Mouse (Mus musculus) CH12.LX (cell line): Measurements from ENCODE around the gene Gm21962. TPM values are rescaled to one million over a fixed set of nuclear protein-coding genes. Genes with fewer than 3 reads are reported as not detected.

Experiments
- DNase-seq: peaks from one replicate; pipeline ENCODE4 v3.0.0-alpha.2; 2013; ENCODE audit errors: extremely low read depth
- H3K27ac ChIP-seq: 2 replicates; pipeline ENCODE4 v1.5.1; 2012; ENCODE audit warnings: low read depth, mild to moderate bottlenecking, control low read depth, moderate library complexity; ENCODE audit not compliant: insufficient read depth
- H3K27me3 ChIP-seq: replicated peaks from 2 replicates; pipeline ENCODE3; 2012; ENCODE audit warnings: inconsistent platforms
- H3K36me3 ChIP-seq, 2 experiments: replicated peaks in 1 of 2; 2 replicates each; pipeline versions ENCODE3 to v1.6.1; 2012; ENCODE audit warnings: inconsistent platforms in 1 of 2, low read length in 1 of 2, mild to moderate bottlenecking in 1 of 2, mixed read lengths in 1 of 2, moderate library complexity in 1 of 2; ENCODE audit not compliant: control insufficient read depth in 1 of 2, insufficient read depth in 1 of 2
- H3K4me1 ChIP-seq, 2 experiments: 2 replicates each; pipeline ENCODE4 v1.6.1; 2012; ENCODE audit warnings: inconsistent platforms in 1 of 2, moderate library complexity in 1 of 2; ENCODE audit not compliant: insufficient read depth in 2 of 2, control insufficient read depth in 1 of 2
- H3K4me2 ChIP-seq: 2 replicates; pipeline ENCODE4 v1.6.1; 2012; ENCODE audit warnings: low read depth, mild to moderate bottlenecking, control low read depth; ENCODE audit not compliant: poor library complexity, insufficient read depth, severe bottlenecking
- H3K4me3 ChIP-seq, 3 experiments: fragments of 150-350 bp in 1 of 3; sonication (generic) in 1 of 3; replicated peaks in 1 of 3; 2 replicates each; pipeline versions ENCODE3 to v1.5.1; 2011 to 2012; ENCODE audit warnings: low read depth in 2 of 3, low read length in 2 of 3, mild to moderate bottlenecking in 2 of 3, moderate library complexity in 2 of 3, control low read depth in 1 of 3, improper control_type of control experiment in 1 of 3, inconsistent platforms in 1 of 3, mixed read lengths in 1 of 3; ENCODE audit not compliant: poor library complexity in 1 of 3
- H3K79me2 ChIP-seq: replicated peaks from 2 replicates; pipeline ENCODE4 v1.6.1; 2012; ENCODE audit warnings: mild to moderate bottlenecking, moderate library complexity; ENCODE audit not compliant: control insufficient read depth, poor library complexity, insufficient read depth, severe bottlenecking; ENCODE audit errors: extremely low read depth
- H3K9ac ChIP-seq: 2 replicates; pipeline ENCODE4 v1.6.1; 2012; ENCODE audit warnings: low read depth, mild to moderate bottlenecking, control low read depth, moderate library complexity; ENCODE audit not compliant: insufficient read depth
- H3K9me3 ChIP-seq: replicated peaks from 2 replicates; pipeline ENCODE3; 2012; ENCODE audit warnings: low read length, inconsistent platforms, mixed read lengths
- BHLHE40 ChIP-seq: IDR thresholded peaks from 2 replicates; pipeline ENCODE4 v1.6.1; 2011; ENCODE audit warnings: mild to moderate bottlenecking, low read depth, low read length, improper control_type of control experiment
- CHD1 ChIP-seq: IDR thresholded peaks from 2 replicates; pipeline ENCODE4 v1.6.1; 2012; ENCODE audit warnings: low read depth, low read length, improper control_type of control experiment, inconsistent platforms
- CHD2 ChIP-seq: IDR thresholded peaks from 2 replicates; pipeline ENCODE4 v1.6.1; 2011; ENCODE audit warnings: low read length, improper control_type of control experiment
- CTCF ChIP-seq, 2 experiments: IDR thresholded peaks in 1 of 2; conservative IDR thresholded peaks in 1 of 2; 2 replicates each; pipeline ENCODE4 v1.5.1; 2011 to 2012; ENCODE audit warnings: low read depth in 2 of 2, low read length in 2 of 2, improper control_type of control experiment in 1 of 2, inconsistent platforms in 1 of 2, mild to moderate bottlenecking in 1 of 2, moderate library complexity in 1 of 2
- E2F4 ChIP-seq: IDR thresholded peaks from 2 replicates; pipeline ENCODE4 v1.6.1; 2011; ENCODE audit warnings: low read depth, low read length, improper control_type of control experiment; ENCODE audit not compliant: insufficient replicate concordance
- ELF1 ChIP-seq: IDR thresholded peaks from 2 replicates; pipeline ENCODE4 v1.6.1; 2014; ENCODE audit warnings: low read depth, mild to moderate bottlenecking, inconsistent platforms, low read length, improper control_type of control experiment
- EP300 ChIP-seq: IDR thresholded peaks from 2 replicates; pipeline ENCODE4 v1.6.1; 2011; ENCODE audit warnings: low read length, improper control_type of control experiment
- ETS1 ChIP-seq: conservative IDR thresholded peaks from 2 replicates; pipeline ENCODE4 v1.6.1; 2012; ENCODE audit warnings: low read depth, mild to moderate bottlenecking, inconsistent platforms, low read length, improper control_type of control experiment, moderate library complexity
- HCFC1 ChIP-seq: IDR thresholded peaks from 2 replicates; pipeline ENCODE4 v1.6.1; 2012; ENCODE audit warnings: low read depth, mild to moderate bottlenecking, inconsistent platforms, low read length, improper control_type of control experiment
- IRF4 ChIP-seq: IDR thresholded peaks from 2 replicates; pipeline ENCODE4 v1.6.1; 2014; ENCODE audit warnings: low read depth, mild to moderate bottlenecking, inconsistent platforms, low read length, improper control_type of control experiment
- KAT2A ChIP-seq: IDR thresholded peaks from 2 replicates; pipeline ENCODE4 v1.6.1; 2012; ENCODE audit warnings: low read length, improper control_type of control experiment, inconsistent platforms; ENCODE audit not compliant: insufficient replicate concordance
- MEF2A ChIP-seq: IDR thresholded peaks from 2 replicates; pipeline ENCODE4 v1.6.1; 2014; ENCODE audit warnings: low read depth, mild to moderate bottlenecking, inconsistent platforms, low read length, improper control_type of control experiment, borderline replicate concordance
- MXI1 ChIP-seq: IDR thresholded peaks from 2 replicates; pipeline ENCODE4 v1.6.1; 2011; ENCODE audit warnings: mild to moderate bottlenecking, low read depth, low read length, improper control_type of control experiment
- NELFE ChIP-seq: IDR thresholded peaks from 2 replicates; pipeline ENCODE4 v1.6.1; 2011; ENCODE audit warnings: low read depth, low read length, improper control_type of control experiment
- NRF1 ChIP-seq: IDR thresholded peaks from 2 replicates; pipeline ENCODE4 v1.6.1; 2014; ENCODE audit warnings: low read depth, mild to moderate bottlenecking, inconsistent platforms, low read length, improper control_type of control experiment, moderate library complexity
- PAX5 ChIP-seq: IDR thresholded peaks from 2 replicates; pipeline ENCODE4 v1.6.1; 2012; ENCODE audit warnings: low read length, inconsistent platforms, mixed read lengths
- POLR2A ChIP-seq: IDR thresholded peaks from 2 replicates; pipeline ENCODE4 v1.6.1; 2011; ENCODE audit warnings: low read depth, mild to moderate bottlenecking, improper control_type of control experiment, low read length
- POLR2AphosphoS2 ChIP-seq: IDR thresholded peaks from 2 replicates; pipeline ENCODE4 v1.6.1; 2011; ENCODE audit warnings: low read depth, low read length, improper control_type of control experiment
- RAD21 ChIP-seq: IDR thresholded peaks from 2 replicates; pipeline ENCODE4 v1.6.1; 2011; ENCODE audit warnings: low read depth, mild to moderate bottlenecking, low read length, improper control_type of control experiment, moderate library complexity
- RCOR1 ChIP-seq: conservative IDR thresholded peaks from 2 replicates; pipeline ENCODE4 v1.6.1; 2012; ENCODE audit warnings: low read depth, mild to moderate bottlenecking, inconsistent platforms, low read length, improper control_type of control experiment
- TCF12 ChIP-seq: IDR thresholded peaks from 2 replicates; pipeline ENCODE4 v1.6.1; 2014; ENCODE audit warnings: low read depth, mild to moderate bottlenecking, inconsistent platforms, low read length, improper control_type of control experiment
- UBTF ChIP-seq: IDR thresholded peaks from 2 replicates; pipeline ENCODE4 v1.6.1; 2012; ENCODE audit warnings: low read depth, mild to moderate bottlenecking, inconsistent platforms, low read length, improper control_type of control experiment, moderate library complexity
- USF2 ChIP-seq: conservative IDR thresholded peaks from 2 replicates; pipeline ENCODE4 v1.6.1; 2011; ENCODE audit warnings: low read depth, low read length, improper control_type of control experiment
- ZC3H11A ChIP-seq: IDR thresholded peaks from 2 replicates; pipeline ENCODE4 v1.6.1; 2012; ENCODE audit warnings: low read depth, mild to moderate bottlenecking, inconsistent platforms, low read length, improper control_type of control experiment
- ZMIZ1 ChIP-seq: IDR thresholded peaks from 2 replicates; pipeline ENCODE4 v1.6.1; 2012; ENCODE audit warnings: low read depth, mild to moderate bottlenecking, inconsistent platforms, low read length, improper control_type of control experiment
- dilution Hi-C: fragments of 300-500 bp; cut with MboI; formaldehyde crosslinking; loops from 2 replicates; pipeline ENCODE4 v1.14.3; 2020; ENCODE audit warnings: low sequenced_read_pairs; ENCODE audit not compliant: extremely low pct_unique_long_range_greater_than_20kb, extremely low pct_ligation_motif_present
- in situ Hi-C: fragments of 300-500 bp; cut with MboI; formaldehyde crosslinking; loops from 3 replicates; pipeline ENCODE4 v1.14.3; 2019; ENCODE audit warnings: low sequenced_read_pairs, low pct_ligation_motif_present, low pct_unique_long_range_greater_than_20kb, mixed read lengths
- polyA plus RNA-seq: library from polyadenylated mRNA; unstranded; fragments of >175 nt; gene quantifications from 2 replicates; pipeline ENCODE4 v1.2.1, GENCODE M21; 2012; ENCODE audit warnings: low read depth; ENCODE audit not compliant: insufficient read length
- total RNA-seq, 2 experiments: library from RNA; depleted of rRNA; stranded (reverse); fragments of 300-350 nt in 1 of 2; fragments of >200 nt in 1 of 2; gene quantifications; 2 replicates each; pipeline ENCODE4 v1.2.3; 2012 to 2014

The Gm21962 gene
- total and polyA plus RNA-seq, 3 experiments = not detected

DNA sequence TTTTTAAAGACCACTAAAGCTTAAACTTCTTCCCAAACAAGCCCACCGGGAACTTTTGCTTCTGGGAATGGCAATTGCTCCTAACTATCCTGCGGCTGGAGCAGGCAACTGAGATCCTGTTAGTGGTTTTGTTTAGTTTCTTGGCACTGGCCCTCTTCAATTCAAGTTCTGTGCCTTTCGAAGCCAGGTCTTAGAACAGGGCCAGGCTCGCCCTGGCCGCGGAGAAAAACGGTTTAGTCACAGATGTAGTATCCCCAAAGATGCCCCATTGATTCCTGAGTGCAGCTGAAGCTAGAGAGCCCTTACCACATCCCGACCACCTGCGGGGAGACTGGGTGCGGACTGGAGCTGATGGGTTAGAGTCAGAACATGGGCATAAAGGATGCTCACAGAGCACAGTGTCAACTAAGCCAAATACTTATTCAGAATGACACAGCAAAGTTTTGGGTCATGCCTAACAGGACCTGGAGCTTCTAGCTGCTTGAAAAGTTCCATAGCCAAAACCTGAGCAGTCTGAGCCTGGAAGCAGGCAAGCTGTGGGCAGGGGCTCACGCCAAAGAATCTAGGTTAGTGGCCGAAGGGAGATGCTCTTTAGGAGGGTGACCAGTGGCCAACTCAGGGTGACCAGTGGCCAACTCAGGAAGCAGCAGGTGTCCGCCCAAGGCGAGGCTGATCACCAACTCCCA lies 48.3 kb upstream of the Gm21962 start:
- Histone ChIP-seq H3K27ac (no peak overlapping the region), H3K9ac (no peak overlapping the region), H3K9me3 (peaks cover 4% of the 10 kb centered on the region), H3K27me3 (no peaks in the 10 kb centered on the region), H3K79me2 (no peaks in the 10 kb centered on the region), H3K4me2 (peak overlapping the region; percentile 49; the same call in 1 of the 2 replicates), H3K36me3 (peaks cover 0 to 2% of the 10 kb centered on the region in 2 experiments), H3K4me3 (peak overlapping the region in 2 of 3 experiments; percentile 53 to 63), H3K4me1 (peaks cover 10 to 21% of the 10 kb centered on the region in 2 experiments)
- peak; percentile 12 for DNase-seq
- TF ChIP-seq ETS1 (no peak; the same call in 1 of the 2 replicates), BHLHE40 (no peak), HCFC1 (no peak), MEF2A (0 out of 2 replicates have a peak, but pooled peaks have one; percentile 56), ELF1 (peak; percentile 54), E2F4 (no peak), TCF12 (no peak; the same call in 1 of the 2 replicates), POLR2A (no peak), KAT2A (0 out of 2 replicates have a peak, but pooled peaks have one; percentile 14), CHD1 (no peak), NRF1 (no peak), RCOR1 (0 out of 2 replicates have a peak, but pooled peaks have one; percentile 64)
- in situ Hi-C loops = no loop called here
- dilution Hi-C loops = no loop called here

DNA sequence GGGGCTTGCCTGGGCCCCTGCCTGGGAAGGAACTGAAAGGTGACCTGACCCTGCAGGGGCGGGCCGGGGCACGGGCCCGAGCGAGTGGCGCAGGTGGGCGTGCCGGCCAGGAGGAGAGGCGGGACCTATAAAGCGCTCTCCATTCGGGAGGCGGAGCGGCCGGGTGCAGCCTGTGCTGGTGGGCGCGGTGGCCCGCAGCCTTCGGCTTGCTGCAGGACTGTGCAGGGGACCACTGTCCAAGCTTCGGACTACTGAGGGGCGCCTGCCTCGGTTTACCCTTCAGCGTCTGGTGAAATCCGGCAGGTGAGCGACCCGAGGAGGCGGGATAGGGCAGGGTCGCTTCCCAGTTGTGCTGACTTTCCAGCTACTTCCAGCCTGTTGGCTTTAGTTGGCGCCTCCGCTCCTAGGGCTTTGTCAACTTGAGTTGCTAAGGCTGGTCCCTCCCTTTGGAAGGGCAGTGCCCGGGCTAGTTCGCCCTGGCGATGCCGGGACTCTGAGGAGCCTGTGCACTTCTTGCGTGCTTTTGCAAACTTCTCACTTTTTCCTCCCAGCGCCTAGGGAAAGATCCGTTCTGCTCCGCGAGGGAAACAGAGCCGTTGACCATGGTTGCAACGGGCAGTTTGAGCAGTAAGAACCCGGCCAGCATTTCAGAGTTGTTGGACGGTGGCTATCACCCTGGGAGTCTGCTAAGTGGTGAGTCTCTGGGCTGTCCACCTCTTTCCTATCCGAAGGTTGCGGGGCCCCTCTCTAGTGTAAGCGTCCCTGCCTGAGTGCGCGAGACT lies 47.6 kb upstream of the Gm21962 start:
- peak; percentile 57 for DNase-seq
- peak overlapping the region; percentile 53 to 63 (median 59) for H3K4me3 ChIP-seq

More for the DNA sequence above, 47.6 kb upstream of the Gm21962 start:
- TF ChIP-seq BHLHE40 (peak; percentile 92), ZC3H11A (no peak), ETS1 (peak; percentile 54; the same call in 1 of the 2 replicates), NELFE (peak; percentile 22; the same call in 1 of the 2 replicates), MXI1 (peak; percentile 24; the same call in 1 of the 2 replicates), UBTF (0 out of 2 replicates have a peak, but pooled peaks have one; percentile 18), PAX5 (no peak), HCFC1 (no peak), ZMIZ1 (peak; percentile 69; the same call in 1 of the 2 replicates), CHD2 (peak; percentile 41), RAD21 (no peak), POLR2AphosphoS2 (no peak), EP300 (peak; percentile 80; the same call in 1 of the 2 replicates), MEF2A (no peak; the same call in 1 of the 2 replicates), RCOR1 (no peak), ELF1 (no peak), USF2 (no peak), NRF1 (peak; percentile 54), POLR2A (peak; percentile 37; the same call in 1 of the 2 replicates), IRF4 (peak; percentile 98), CTCF (conservative IDR thresholded peaks at IDR 0.05 in 1 of 2, IDR thresholded peaks at IDR 0.05 in 1 of 2; ENCODE audit: low read depth in 2 of 2, low read length in 2 of 2) (no peak), TCF12 (peak; percentile 96; the same call in 1 of the 2 replicates)
- TF ChIP-seq, all 38 proteins: peak for 12
- in situ Hi-C loops = no loop called here
- H3K9ac ChIP-seq = peak overlapping the region; percentile 24
- H3K4me1 ChIP-seq = peaks cover 10 to 21% of the 10 kb centered on the region in 2 experiments
- H3K4me2 ChIP-seq = peak overlapping the region; percentile 49
- dilution Hi-C loops = no loop called here
- no peak overlapping the region for H3K27ac ChIP-seq
- no peaks in the 10 kb centered on the region for H3K79me2 ChIP-seq
- H3K36me3 ChIP-seq = peaks cover 0 to 2% of the 10 kb centered on the region in 2 experiments
- H3K9me3 ChIP-seq = peaks cover 4% of the 10 kb centered on the region
- H3K27me3 ChIP-seq = no peaks in the 10 kb centered on the region
